Comparison of ENCODE assay signal across 8 mouse cellular contexts in genomic region chr16:37012336-37012735, GRCm38 (mm10). TPM values are rescaled to one million over a fixed set of nuclear protein-coding genes. Genes with fewer than 3 reads are reported as not detected.
DNase-seq lines count a peak whose midpoint lies in the region; ATAC-seq and TF ChIP-seq lines count a peak whose summit lies in the region.

No protein-coding gene starts in this region.

- H3K4me1 ChIP-seq in heart, embryonic 12.5 days (replicated peaks), result peaks cover 14% of the 10 kb centered on the region
- H3K4me1 ChIP-seq in bone marrow, adult 2 months (ENCODE audit: control insufficient read depth, insufficient read depth, low read length), result no peaks in the 10 kb centered on the region; the same call in 1 of the 2 replicates
- H3K4me1 ChIP-seq in hindbrain, embryonic 11.5 days (replicated peaks; ENCODE audit: control insufficient read depth, insufficient read depth, low read length), result no peaks in the 10 kb centered on the region

- H3K9ac ChIP-seq in heart, embryonic 12.5 days, result peak overlapping the region; percentile 85
- peak overlapping the region; percentile 61 for H3K9ac ChIP-seq in hindbrain, embryonic 11.5 days (ENCODE audit: low read depth, low read length)

- H3K27ac ChIP-seq in heart, embryonic 12.5 days (ENCODE audit: poor library complexity, severe bottlenecking), result no peak overlapping the region
- no peak overlapping the region for H3K27ac ChIP-seq in bone marrow, adult 2 months (ENCODE audit: control insufficient read depth, insufficient read depth, low read depth, low read length, poor library complexity)
- no peak overlapping the region for H3K27ac ChIP-seq in hindbrain, embryonic 11.5 days (ENCODE audit: low read depth, low read length)

- no peaks in the 10 kb centered on the region for H3K27me3 ChIP-seq in heart, embryonic 12.5 days (replicated peaks)
- H3K27me3 ChIP-seq in hindbrain, embryonic 11.5 days (ENCODE audit: control insufficient read depth, insufficient read depth, low read length), result no peaks in the 10 kb centered on the region

- no peak for TF ChIP-seq POLR2A in bone marrow, adult 2 months (IDR thresholded peaks at IDR 0.05; ENCODE audit: borderline replicate concordance, control insufficient read depth, low read depth, low read length)

- H3K9me3 ChIP-seq in heart, embryonic 12.5 days (replicated peaks), result no peaks in the 10 kb centered on the region
- H3K9me3 ChIP-seq in hindbrain, embryonic 11.5 days (ENCODE audit: control insufficient read depth, low read length), result no peaks in the 10 kb centered on the region

- no peak for DNase-seq in heart, adult 18-20 months
- DNase-seq in hindbrain, embryonic 11.5 days (ENCODE audit: low spot score), result no peak
- DNase-seq in adrenal gland, postnatal 14 days, result no peak
- DNase-seq in cerebellum, postnatal 10 days, result no peak
- no peak for DNase-seq in frontal cortex, postnatal 36 days (ENCODE audit: low spot score in 2 of 2)

- no peak for ATAC-seq in heart, embryonic 12.5 days (ENCODE audit: insufficient number of reproducible peaks, low FRiP score)
- no peak; the same call in 1 of the 2 replicates for ATAC-seq in hindbrain, embryonic 11.5 days (ENCODE audit: low FRiP score)
- ATAC-seq in megakaryocyte-erythroid progenitor cell, adult 5-6 weeks (replicated peaks; ENCODE audit: low FRiP score, low TSS enrichment, poor library complexity, severe bottlenecking), result peak; percentile 30

- no peak for TF ChIP-seq CTCF in bone marrow, adult 2 months (IDR thresholded peaks at IDR 0.05; ENCODE audit: control insufficient read depth, insufficient read depth, low read length)

- H3K4me3 ChIP-seq in heart, embryonic 12.5 days, result peak overlapping the region; percentile 89
- peak overlapping the region; percentile 82 for H3K4me3 ChIP-seq in bone marrow, adult 2 months (replicated peaks; ENCODE audit: control insufficient read depth, low read depth, low read length)
- peak overlapping the region; percentile 56 for H3K4me3 ChIP-seq in hindbrain, embryonic 11.5 days (ENCODE audit: low read depth, low read length)

- peak overlapping the region; percentile 92 for H3K4me2 ChIP-seq in heart, embryonic 12.5 days
- H3K4me2 ChIP-seq in hindbrain, embryonic 11.5 days (replicated peaks; ENCODE audit: low read depth, low read length), result peak overlapping the region; percentile 67

- peaks cover 3% of the 10 kb centered on the region; the same call in 1 of the 2 replicates for H3K36me3 ChIP-seq in heart, embryonic 12.5 days
- no peaks in the 10 kb centered on the region for H3K36me3 ChIP-seq in hindbrain, embryonic 11.5 days (ENCODE audit: control insufficient read depth, insufficient read depth, low read length)

- 45% methylated on average over 5 of the region's 5 CpGs for WGBS in heart, embryonic 12.5 days
- 49% methylated on average over 5 of the region's 5 CpGs for WGBS in bone marrow, adult 2 months
- 66% methylated on average over 5 of the region's 5 CpGs for WGBS in hindbrain, embryonic 11.5 days

RNA-seq across cellular contexts. Expression of gene Polq, which starts 0.8 kb away (rescaled TPM):
- 7.2 and 7.3 TPM in 2 replicates for polyA plus RNA-seq in heart, embryonic 12.5 days (2016; fragmentation: Nextera tagmentation; extraction: Ambion mirVana)
- total RNA-seq in heart, adult 18-20 months (2021), result 1 to 10 TPM; 4.4 to 5.8 TPM
- polyA plus RNA-seq in bone marrow, adult 2 months (2011; ENCODE audit: insufficient read depth, insufficient read length, low replicate concordance, missing spikeins), result 21.6 and 23.9 TPM in 2 replicates
- polyA plus RNA-seq in hindbrain, embryonic 11.5 days (2014; fragmentation: Nextera tagmentation; extraction: Ambion mirVana), result 10.1 and 11.8 TPM in 2 replicates
- 46.2 and 56.2 TPM in 2 replicates for total RNA-seq in megakaryocyte-erythroid progenitor cell, adult 5-6 weeks (2014; fragmentation: Nextera tagmentation)
- 22.7 and 36.1 TPM in 2 replicates for total RNA-seq in megakaryocyte-erythroid progenitor cell, adult 5-6 weeks (2017)
- total RNA-seq in adrenal gland, postnatal 14 days (2021), result 1.8 and 2.1 TPM in 2 replicates

RNA-seq across cellular contexts. Expression of gene Fbxo40, which starts 22.1 kb away (rescaled TPM):
- 10.1 and 10.4 TPM in 2 replicates for polyA plus RNA-seq in heart, embryonic 12.5 days (2016; fragmentation: Nextera tagmentation; extraction: Ambion mirVana)
- 100 to 1,000 TPM; 187 to 205 TPM for total RNA-seq in heart, adult 18-20 months (2021)
- polyA plus RNA-seq in bone marrow, adult 2 months (2011; ENCODE audit: insufficient read depth, insufficient read length, low replicate concordance, missing spikeins), result not detected in 2 replicates
- polyA plus RNA-seq in hindbrain, embryonic 11.5 days (2014; fragmentation: Nextera tagmentation; extraction: Ambion mirVana), result 0.03 TPM in 1 of 2 replicates, not detected in the other
- 0.66 TPM in 1 of 2 replicates, not detected in the other for total RNA-seq in megakaryocyte-erythroid progenitor cell, adult 5-6 weeks (2014; fragmentation: Nextera tagmentation)
- 1.1 and 1.6 TPM in 2 replicates for total RNA-seq in megakaryocyte-erythroid progenitor cell, adult 5-6 weeks (2017)
- 0.26 and 0.83 TPM in 2 replicates for total RNA-seq in adrenal gland, postnatal 14 days (2021)

Comparison
In these comparisons a context has a peak if more than half of its experiments do, and no peak if none do; other contexts are left out.
1. RNA of gene Fbxo40, which starts 22.1 kb away (total RNA-seq): 187 to 205 TPM in heart, adult 18-20 months; 0.66 to 1.6 TPM in megakaryocyte-erythroid progenitor cell, adult 5-6 weeks and 0.26 to 0.83 TPM in adrenal gland, postnatal 14 days; every median in the first group is over 10 times any median in the second.
2. Peak in every context shown above with its lines, with median percentiles within 50 percentile points of each other: H3K4me3 ChIP-seq.